10 mouse cellular contexts compared by ENCODE assay signal in the genomic region with DNA sequence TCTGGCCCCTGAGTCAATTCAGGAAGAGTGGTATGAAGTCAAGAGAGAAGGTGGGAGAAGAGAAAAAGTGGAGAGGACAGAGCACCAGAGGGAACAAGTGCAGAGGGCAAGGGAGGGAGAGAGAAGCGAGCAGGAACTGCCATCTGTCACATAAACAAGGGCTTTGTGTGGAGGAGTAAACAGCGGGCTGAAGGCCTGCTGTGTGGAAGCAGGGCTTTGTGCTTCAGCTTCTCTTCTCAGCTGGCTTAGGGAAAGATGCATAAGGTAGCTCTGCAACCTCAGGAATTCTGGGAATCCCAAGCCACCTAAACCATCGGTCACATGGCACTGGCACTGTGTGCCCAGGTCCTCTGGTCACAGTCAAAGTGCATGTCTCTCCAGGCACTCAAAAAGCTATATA.
A peak's percentile ranks its signal among the peaks of the same experiment; 100 is the strongest.
DNase-seq lines count a peak whose midpoint lies in the region; ATAC-seq and TF ChIP-seq lines count a peak whose summit lies in the region.
"Had no signal": no experiment of that assay in that cellular context is flagged by ENCODE, and none has a peak within 500 bp of the region (broad histone marks: within the 10 kb centered on the region; RNA-seq: fewer than 3 reads in every experiment).

No protein-coding gene starts in this region.

- intact Hi-C loops in gastrocnemius, adult 2 months (cut with DNase I), result no loop called here

- H3K4me1 ChIP-seq in hindbrain, embryonic 14.5 days (replicated peaks; ENCODE audit: control insufficient read depth, insufficient read depth, low read length), result 0 out of 2 replicates have a peak, but pooled peaks cover 3% of the 10 kb centered on the region
- H3K4me1 ChIP-seq in neural tube, embryonic 14.5 days (ENCODE audit: control insufficient read depth, insufficient read depth, low read length), result peaks cover 6% of the 10 kb centered on the region; the same call in 1 of the 2 replicates

- peak; percentile 49 for DNase-seq in layer of hippocampus, adult 11-12 months (ENCODE audit: low spot score)
- DNase-seq in layer of hippocampus, postnatal 25 days (ENCODE audit: extremely low spot score in 1 of 2, low spot score in 1 of 2), result no peak
- peak; percentile 73 for DNase-seq in cerebellum, postnatal 25 days
- DNase-seq in hindbrain, embryonic 14.5 days (ENCODE audit: low spot score), result no peak
- no peak for DNase-seq in ovary, adult 18-20 months (ENCODE audit: low spot score)
- no peak for DNase-seq in gastrocnemius, adult 2 months
- no peak for DNase-seq in lung, postnatal 36 days
- DNase-seq: heart, adult 11 months had no signal

- H3K4me3 ChIP-seq in hindbrain, embryonic 14.5 days (replicated peaks; ENCODE audit: low read length), result no peak overlapping the region
- H3K4me3 ChIP-seq in neural tube, embryonic 14.5 days (ENCODE audit: low read depth, low read length), result no peak overlapping the region
- H3K4me3 ChIP-seq in gastrocnemius, adult 2 months, result no peak overlapping the region

- 7% methylated on average over 3 of the region's 3 CpGs for WGBS in hindbrain, embryonic 14.5 days
- 11% methylated on average over 3 of the region's 3 CpGs for WGBS in neural tube, embryonic 14.5 days

- peak; percentile 63; the same call in 1 of the 2 replicates for ATAC-seq in hindbrain, embryonic 14.5 days (ENCODE audit: low FRiP score)
- peak; percentile 48; the same call in 1 of the 2 replicates for ATAC-seq in neural tube, embryonic 14.5 days (ENCODE audit: low read depth)

- H3K27me3 ChIP-seq in hindbrain, embryonic 14.5 days (ENCODE audit: control insufficient read depth, insufficient read depth, low read length), result no peaks in the 10 kb centered on the region
- no peaks in the 10 kb centered on the region for H3K27me3 ChIP-seq in neural tube, embryonic 14.5 days (ENCODE audit: control insufficient read depth, insufficient read depth, low read length)

- H3K9ac ChIP-seq in hindbrain, embryonic 14.5 days, result no peak overlapping the region
- H3K9ac ChIP-seq in neural tube, embryonic 14.5 days (replicated peaks; ENCODE audit: low read depth, low read length), result no peak overlapping the region

- no peak for TF ChIP-seq CTCF in gastrocnemius, adult 2 months (IDR thresholded peaks at IDR 0.05)

- H3K36me3 ChIP-seq in hindbrain, embryonic 14.5 days (replicated peaks; ENCODE audit: control insufficient read depth, insufficient read depth), result no peaks in the 10 kb centered on the region
- no peaks in the 10 kb centered on the region for H3K36me3 ChIP-seq in neural tube, embryonic 14.5 days (ENCODE audit: control insufficient read depth, insufficient read depth, low read length)

- H3K4me2 ChIP-seq in hindbrain, embryonic 14.5 days (replicated peaks), result no peak overlapping the region
- H3K4me2 ChIP-seq in neural tube, embryonic 14.5 days (ENCODE audit: low read depth, low read length), result no peak overlapping the region
- H3K4me2 ChIP-seq: liver, embryonic 11.5 days had no signal

- H3K27ac ChIP-seq in hindbrain, embryonic 14.5 days, result no peak overlapping the region
- no peak overlapping the region for H3K27ac ChIP-seq in neural tube, embryonic 14.5 days (ENCODE audit: low read depth, low read length)
- no peak overlapping the region for H3K27ac ChIP-seq in gastrocnemius, adult 2 months

- H3K9me3 ChIP-seq in hindbrain, embryonic 14.5 days (ENCODE audit: control insufficient read depth, low read length), result no peaks in the 10 kb centered on the region
- H3K9me3 ChIP-seq in neural tube, embryonic 14.5 days (ENCODE audit: control insufficient read depth, low read length), result no peaks in the 10 kb centered on the region

Comparison
In these comparisons a context has a peak if more than half of its experiments do, and no peak if none do; other contexts are left out.
1. DNase-seq: peak in layer of hippocampus, adult 11-12 months (single experiment) and cerebellum, postnatal 25 days (2 of 2); none in layer of hippocampus, postnatal 25 days (0 of 2), hindbrain, embryonic 14.5 days (single experiment), ovary, adult 18-20 months (single experiment), gastrocnemius, adult 2 months (single experiment) and lung, postnatal 36 days (single experiment).